ENCODE assay signal across 11 mouse cellular contexts in genomic region chr11:12198700-12199349, GRCm38 (mm10).
DNase-seq lines count a peak whose midpoint lies in the region; ATAC-seq lines count a peak whose summit lies in the region.
"Had no signal": no experiment of that assay in that cellular context is flagged by ENCODE, and none has a peak within 500 bp of the region (broad histone marks: within the 10 kb centered on the region; RNA-seq: fewer than 3 reads in every experiment).

No protein-coding gene starts in this region.

- no peak overlapping the region for H3K9ac ChIP-seq in forebrain, embryonic 15.5 days (replicated peaks)
- no peak overlapping the region for H3K9ac ChIP-seq in liver, embryonic 16.5 days (ENCODE audit: low read depth, low read length)
- H3K9ac ChIP-seq in liver, embryonic 12.5 days, result no peak overlapping the region
- H3K9ac ChIP-seq: limb, embryonic 15.5 days; midbrain, embryonic 12.5 days had no signal

- H3K27me3 ChIP-seq in forebrain, embryonic 15.5 days, result no peaks in the 10 kb centered on the region
- H3K27me3 ChIP-seq in forebrain, embryonic 10.5 days (ENCODE audit: poor library complexity, severe bottlenecking), result no peaks in the 10 kb centered on the region
- no peaks in the 10 kb centered on the region for H3K27me3 ChIP-seq in liver, embryonic 16.5 days (ENCODE audit: control insufficient read depth, insufficient read depth, low read depth, low read length)
- H3K27me3 ChIP-seq in liver, embryonic 12.5 days (replicated peaks), result peaks cover 12% of the 10 kb centered on the region; the same call in 1 of the 2 replicates
- H3K27me3 ChIP-seq: limb, embryonic 15.5 days; midbrain, embryonic 12.5 days had no signal

- H3K9me3 ChIP-seq in forebrain, embryonic 15.5 days, result no peaks in the 10 kb centered on the region
- H3K9me3 ChIP-seq in forebrain, embryonic 10.5 days, result no peaks in the 10 kb centered on the region
- H3K9me3 ChIP-seq in liver, embryonic 16.5 days (replicated peaks; ENCODE audit: control insufficient read depth, low read length), result no peaks in the 10 kb centered on the region
- H3K9me3 ChIP-seq in liver, embryonic 12.5 days (replicated peaks), result no peaks in the 10 kb centered on the region
- H3K9me3 ChIP-seq: limb, embryonic 15.5 days; midbrain, embryonic 12.5 days had no signal

- DNase-seq in forebrain, embryonic 10.5 days (ENCODE audit: extremely low spot score, low spot score), result no peak
- peak; percentile 3 for DNase-seq in fat pad, adult 2 months (ENCODE audit: extremely low read depth, low read depth, low spot score)
- DNase-seq in lung, postnatal 36 days, result peak; percentile 77
- no peak for DNase-seq in spleen, postnatal 4 days (ENCODE audit: low spot score in 2 of 2)
- DNase-seq in gastrocnemius, postnatal 36 days, result no peak

- no peaks in the 10 kb centered on the region for H3K36me3 ChIP-seq in forebrain, embryonic 15.5 days
- no peaks in the 10 kb centered on the region for H3K36me3 ChIP-seq in forebrain, embryonic 10.5 days (replicated peaks)
- H3K36me3 ChIP-seq in liver, embryonic 16.5 days (ENCODE audit: control insufficient read depth, insufficient read depth), result no peaks in the 10 kb centered on the region
- no peaks in the 10 kb centered on the region for H3K36me3 ChIP-seq in liver, embryonic 12.5 days
- H3K36me3 ChIP-seq: limb, embryonic 15.5 days; midbrain, embryonic 12.5 days had no signal

- H3K4me1 ChIP-seq in forebrain, embryonic 15.5 days, result peaks cover 13% of the 10 kb centered on the region
- H3K4me1 ChIP-seq in forebrain, embryonic 10.5 days, result no peaks in the 10 kb centered on the region
- H3K4me1 ChIP-seq in liver, embryonic 16.5 days (ENCODE audit: control insufficient read depth, low read depth, low read length), result no peaks in the 10 kb centered on the region
- H3K4me1 ChIP-seq in liver, embryonic 12.5 days, result no peaks in the 10 kb centered on the region
- H3K4me1 ChIP-seq: limb, embryonic 15.5 days; midbrain, embryonic 12.5 days had no signal

- H3K27ac ChIP-seq in forebrain, embryonic 15.5 days (replicated peaks), result no peak overlapping the region
- H3K27ac ChIP-seq in forebrain, embryonic 10.5 days, result no peak overlapping the region
- 0 out of 2 replicates have a peak overlapping the region, but pooled peaks have one; percentile 7 for H3K27ac ChIP-seq in liver, embryonic 16.5 days (ENCODE audit: low read length)
- no peak overlapping the region for H3K27ac ChIP-seq in liver, embryonic 12.5 days
- H3K27ac ChIP-seq: layer of hippocampus, adult 2 months; limb, embryonic 15.5 days; midbrain, embryonic 12.5 days had no signal

- intact Hi-C loops in gastrocnemius, postnatal 36 days (cut with DNase I), result no loop called here

- WGBS in forebrain, embryonic 15.5 days, result 57% methylated on average over 6 of the region's 6 CpGs
- 87% methylated on average over 6 of the region's 6 CpGs for WGBS in forebrain, embryonic 10.5 days
- 74% methylated on average over 6 of the region's 6 CpGs for WGBS in liver, embryonic 16.5 days (ENCODE audit: insufficient replicate concordance)
- 64% methylated on average over 6 of the region's 6 CpGs for WGBS in liver, embryonic 12.5 days (ENCODE audit: insufficient replicate concordance)

- no peak overlapping the region for H3K4me3 ChIP-seq in forebrain, embryonic 15.5 days
- no peak overlapping the region for H3K4me3 ChIP-seq in forebrain, embryonic 10.5 days
- H3K4me3 ChIP-seq in liver, embryonic 16.5 days (ENCODE audit: low read depth, low read length), result no peak overlapping the region
- H3K4me3 ChIP-seq in liver, embryonic 12.5 days, result no peak overlapping the region
- H3K4me3 ChIP-seq: layer of hippocampus, adult 2 months; limb, embryonic 15.5 days; midbrain, embryonic 12.5 days had no signal

- ATAC-seq in forebrain, embryonic 15.5 days (replicated peaks), result peak; percentile 60; the same call in 1 of the 2 replicates
- ATAC-seq in liver, embryonic 16.5 days (ENCODE audit: low read depth), result no peak
- ATAC-seq in liver, embryonic 12.5 days, result no peak

- H3K4me2 ChIP-seq in forebrain, embryonic 15.5 days (replicated peaks), result no peak overlapping the region
- H3K4me2 ChIP-seq in liver, embryonic 16.5 days (ENCODE audit: low read depth, low read length), result no peak overlapping the region
- H3K4me2 ChIP-seq in liver, embryonic 12.5 days, result no peak overlapping the region
- H3K4me2 ChIP-seq: limb, embryonic 15.5 days; midbrain, embryonic 12.5 days had no signal

Comparison
In these comparisons a context has a peak if more than half of its experiments do, and no peak if none do; other contexts are left out.
1. DNase-seq: peak in fat pad, adult 2 months (single experiment) and lung, postnatal 36 days (single experiment); none in forebrain, embryonic 10.5 days (single experiment), spleen, postnatal 4 days (0 of 2) and gastrocnemius, postnatal 36 days (0 of 2).